Mouse (Mus musculus) G1E (cell line): ENCODE results near the gene Scg5.

Experiments used
- CTCF ChIP-seq: IDR thresholded peaks from 2 replicates; pipeline ENCODE4 v1.5.1; 2012; ENCODE audit warnings: low read depth, low read length, inconsistent platforms, mixed read lengths
- GATA1 ChIP-seq: IDR thresholded peaks from 2 replicates; pipeline ENCODE4 v1.6.1; 2012; ENCODE audit warnings: borderline replicate concordance, low read length, inconsistent platforms, mixed read lengths
- GATA2 ChIP-seq: IDR thresholded peaks from 2 replicates; pipeline ENCODE4 v1.6.1; 2012; ENCODE audit warnings: low read depth, low read length, inconsistent platforms, borderline replicate concordance
- POLR2AphosphoS5 ChIP-seq: IDR thresholded peaks from 2 replicates; pipeline ENCODE4 v1.6.1; 2012; ENCODE audit warnings: low read depth, low read length, inconsistent platforms; ENCODE audit not compliant: insufficient replicate concordance

GRCm38 (mm10) chr2:113779336-113779735 is 49.6 kb downstream of the Scg5 start:
- TF ChIP-seq CTCF (no peak), GATA1 (no peak), POLR2AphosphoS5 (no peak), GATA2 (no peak)
